Mouse (Mus musculus) right cerebral cortex, adult 2 months (tissue): ENCODE results near the gene Lgr6.

Experiments
- DNase-seq, 2 experiments: peaks; one replicate each; pipeline ENCODE4 v3.0.0; 2021 to 2022; ENCODE audit warnings: low spot score in 2 of 2

Lgr6 gene

DNA sequence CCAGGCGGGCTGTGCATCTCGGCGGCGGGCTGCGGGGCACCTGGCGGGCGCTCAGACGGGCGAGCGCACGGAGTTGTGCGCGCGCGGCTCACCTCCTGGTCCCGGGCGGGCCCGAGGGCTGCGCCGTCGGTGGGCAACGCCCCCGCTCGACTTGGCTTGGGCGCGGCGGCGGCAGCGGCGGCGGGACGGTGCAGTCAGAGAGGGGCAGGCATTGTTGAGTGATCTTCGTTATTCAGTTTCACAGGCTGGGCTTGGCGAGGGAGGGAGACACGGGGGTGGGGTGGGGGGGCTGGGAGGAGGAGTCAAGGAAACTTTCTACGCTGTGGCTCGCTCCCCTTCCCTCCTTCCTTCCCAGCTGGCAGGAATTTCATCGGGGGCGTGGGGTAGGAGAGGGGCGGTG, at the start of gene Lgr6:
TSS of gene Lgr6 (minus strand) at position 153 of the 400 bp plus-strand sequence.
- no peak for DNase-seq

DNA sequence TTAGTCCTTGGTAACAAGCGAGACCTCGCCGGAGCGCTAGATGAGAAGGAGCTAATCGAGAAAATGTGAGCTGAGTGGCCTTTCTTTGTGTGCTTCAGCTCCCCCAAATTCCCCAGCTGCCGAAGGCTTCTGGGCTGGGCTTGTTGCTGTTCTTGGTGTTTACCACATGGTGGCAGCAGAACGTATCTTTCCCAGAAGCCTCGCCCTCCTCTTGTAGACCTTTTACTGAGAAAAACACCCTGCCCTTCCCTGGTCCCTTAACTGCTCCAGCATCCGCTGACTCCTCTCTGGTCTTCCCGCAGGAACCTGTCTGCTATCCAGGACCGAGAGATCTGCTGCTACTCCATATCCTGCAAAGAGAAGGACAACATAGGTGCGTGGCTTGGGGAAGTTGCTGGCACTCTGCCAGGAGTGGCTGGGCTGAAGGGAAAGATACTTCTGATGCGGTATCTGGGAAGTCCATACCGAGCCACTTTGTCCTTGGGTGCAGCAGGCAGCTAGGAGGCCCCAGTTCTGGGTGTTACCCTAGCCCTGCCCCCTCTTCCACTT, 49.4 kb upstream of the Lgr6 start:
- peak; percentile 84 to 87 for DNase-seq

DNA sequence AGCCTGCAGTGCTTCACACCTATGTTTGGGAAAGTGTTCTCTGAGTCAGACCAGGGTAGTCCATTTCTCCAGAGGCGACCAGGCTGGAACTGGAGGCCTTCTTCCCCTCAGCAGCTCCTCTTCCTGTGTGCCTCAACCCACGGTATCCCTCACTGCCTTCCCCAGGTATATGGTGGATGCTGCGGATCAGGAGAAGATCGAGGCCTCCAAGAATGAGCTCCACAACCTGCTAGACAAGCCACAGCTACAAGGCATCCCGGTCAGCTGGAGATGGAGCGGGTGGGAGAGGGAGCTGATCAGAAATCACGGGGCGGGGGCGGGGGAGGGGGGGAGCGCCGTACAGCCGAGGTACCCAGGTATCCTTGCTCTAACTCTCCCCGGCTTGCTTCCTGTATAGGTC, 48.9 kb upstream of the Lgr6 start:
- DNase-seq = no peak

DNA sequence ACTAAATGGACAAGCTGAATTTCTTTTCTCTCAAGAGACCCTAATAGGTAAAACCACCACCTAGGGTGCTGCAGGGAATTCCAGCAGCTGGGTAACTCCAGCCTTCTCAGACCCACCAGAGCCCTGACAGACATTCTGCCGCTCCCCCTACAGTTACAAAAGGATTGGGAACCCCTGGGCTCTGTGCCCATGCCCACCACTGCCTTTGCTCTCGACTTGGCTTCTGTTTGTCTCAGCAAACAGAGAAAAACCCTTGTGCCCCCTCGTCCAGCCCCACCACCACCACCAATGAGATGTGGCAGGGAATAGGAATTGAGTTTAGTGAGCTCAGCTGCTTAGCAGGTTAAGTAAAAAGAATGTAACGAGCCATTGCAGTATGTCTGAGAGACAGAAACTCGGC, 43.9 kb upstream of the Lgr6 start:
- DNase-seq = no peak

DNA sequence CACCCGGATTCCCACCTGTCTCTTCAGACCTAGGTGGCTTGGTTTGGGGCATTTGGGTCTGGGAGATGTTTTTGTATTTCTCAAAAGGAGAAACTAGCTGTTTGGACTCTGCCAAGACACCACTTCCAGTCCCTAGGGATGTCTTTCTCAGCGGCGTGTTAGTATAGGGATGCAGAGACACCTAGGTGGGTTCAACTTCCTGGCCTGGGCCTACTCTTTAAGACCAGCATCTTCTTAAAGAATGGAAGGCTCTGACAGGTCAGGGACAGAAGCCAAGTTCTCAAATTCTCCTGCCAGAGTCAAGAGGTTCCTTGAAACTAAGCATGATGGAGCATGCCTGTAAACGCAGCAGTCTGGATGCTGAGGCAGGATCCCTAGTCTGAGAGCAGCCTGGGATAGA, 43.4 kb upstream of the Lgr6 start:
- DNase-seq = no peak

DNA sequence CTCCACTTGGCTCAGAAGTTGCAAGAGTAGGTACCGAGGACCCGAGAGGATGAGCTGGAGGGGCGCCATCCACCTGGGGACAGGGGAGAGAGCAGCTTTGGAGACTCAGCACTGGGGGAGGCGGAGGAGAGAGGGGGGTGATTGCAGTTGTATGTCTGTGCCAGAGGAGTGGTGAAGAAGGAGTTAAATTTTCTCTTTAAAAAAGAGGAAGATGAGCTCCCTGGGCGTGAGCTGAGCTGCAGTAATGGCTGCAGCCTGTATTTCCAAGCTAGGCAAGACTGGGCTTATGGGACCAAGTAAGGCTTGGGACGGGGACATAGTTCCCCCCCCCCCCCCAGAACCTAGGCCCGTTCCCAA, 42.6 kb upstream of the Lgr6 start:
- no peak for DNase-seq

DNA sequence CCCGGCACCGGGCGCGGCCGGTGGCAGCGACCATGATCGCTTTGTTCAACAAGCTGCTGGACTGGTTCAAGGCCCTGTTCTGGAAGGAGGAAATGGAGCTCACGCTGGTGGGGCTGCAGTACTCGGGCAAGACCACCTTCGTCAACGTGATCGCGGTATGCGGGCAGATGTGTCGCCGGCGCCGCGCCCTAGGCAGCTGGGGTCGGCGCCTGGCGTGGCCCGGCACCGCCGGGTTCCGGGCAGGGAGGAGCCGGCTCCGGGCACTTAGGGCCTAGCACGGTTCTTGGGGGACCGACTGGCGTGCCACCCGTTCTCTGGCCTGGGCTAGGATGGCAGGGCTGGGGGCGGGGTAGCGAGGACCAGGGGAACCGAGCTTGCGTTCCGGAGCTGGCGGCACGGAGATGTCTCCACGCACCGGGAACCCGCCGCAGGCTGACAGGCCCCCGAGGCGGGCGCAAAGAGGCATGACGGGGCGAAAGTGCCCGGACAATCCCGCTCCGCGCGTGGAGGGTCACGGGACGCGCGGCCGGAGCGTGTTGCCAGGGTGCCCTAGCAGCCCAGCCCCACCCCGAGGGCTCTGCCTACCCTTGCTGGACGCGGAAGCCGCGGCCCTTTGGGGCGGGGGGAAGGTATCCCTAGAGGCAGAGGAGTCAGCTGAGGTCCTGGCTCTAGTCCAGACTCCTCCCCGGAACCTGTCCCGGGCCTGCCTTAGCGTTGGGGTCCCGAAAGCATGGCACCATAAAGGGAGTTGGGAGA, 42.0 kb upstream of the Lgr6 start:
- DNase-seq = peak; percentile 64 to 82

DNA sequence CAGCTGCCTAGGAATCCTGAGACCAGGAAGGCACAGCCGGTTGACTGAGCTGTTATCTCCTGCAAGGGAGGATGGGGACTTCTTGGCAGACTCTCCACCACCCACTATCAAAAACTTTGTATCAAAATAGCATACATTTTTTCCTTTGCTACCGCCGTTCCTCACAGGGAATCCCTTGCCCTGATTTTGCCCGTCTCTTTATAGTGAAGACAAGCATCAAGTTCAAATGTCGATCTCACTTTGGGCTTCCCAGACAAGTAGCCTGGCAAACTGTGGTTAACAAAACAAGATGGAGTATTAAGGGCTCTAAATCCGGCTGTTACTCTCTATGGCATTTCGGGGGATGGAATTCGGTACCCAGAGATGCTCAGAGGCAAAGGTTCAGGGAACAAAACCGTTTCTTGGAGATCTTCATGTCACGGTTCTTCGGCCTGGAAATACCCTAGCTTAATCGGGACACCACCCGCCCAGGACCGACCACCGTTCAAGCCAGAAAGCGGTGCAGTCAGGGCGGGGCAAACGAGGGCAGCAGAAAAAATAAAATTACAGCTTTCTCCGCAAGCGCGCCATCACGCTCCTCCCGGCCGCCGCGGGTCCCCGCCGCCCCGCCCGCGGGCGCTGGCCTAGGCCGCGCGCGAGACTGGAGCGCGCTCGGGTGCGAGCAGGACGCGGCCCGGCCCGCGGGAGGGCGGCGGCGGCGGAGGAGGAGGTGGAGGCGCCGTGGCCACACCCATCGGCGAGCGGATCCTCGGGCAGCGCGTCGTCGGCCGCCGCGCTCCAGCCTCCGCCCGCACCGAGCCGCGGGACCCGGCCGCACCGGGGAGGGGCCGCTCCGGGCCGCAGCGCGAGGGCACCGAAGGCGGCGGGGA, 41.2 kb upstream of the Lgr6 start, which contains the start of gene Arl8a:
TSS of gene Arl8a (plus strand) at position 748 of the 869 bp plus-strand sequence.
- peak; percentile 77 to 79 for DNase-seq

DNA sequence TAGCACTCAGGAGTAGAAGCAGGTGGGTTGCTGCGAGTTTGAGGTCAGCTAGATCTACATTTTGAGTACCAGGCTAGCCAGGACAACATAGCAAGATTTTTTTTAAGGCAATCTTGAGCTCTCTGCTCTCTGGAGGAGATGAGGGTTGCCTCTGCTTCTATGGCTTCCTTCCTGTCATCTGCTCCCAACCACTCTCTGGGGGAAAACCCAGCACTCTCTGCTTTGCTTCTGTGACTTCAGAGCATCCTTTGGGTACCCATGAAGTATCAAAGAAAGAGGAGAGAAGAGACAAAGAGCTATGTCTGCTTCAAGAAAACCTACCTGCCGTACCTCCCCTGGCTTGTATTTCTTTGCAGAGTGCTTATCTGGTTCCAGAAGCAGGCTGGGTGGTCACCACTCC, 38.9 kb upstream of the Lgr6 start:
- DNase-seq = no peak

DNA sequence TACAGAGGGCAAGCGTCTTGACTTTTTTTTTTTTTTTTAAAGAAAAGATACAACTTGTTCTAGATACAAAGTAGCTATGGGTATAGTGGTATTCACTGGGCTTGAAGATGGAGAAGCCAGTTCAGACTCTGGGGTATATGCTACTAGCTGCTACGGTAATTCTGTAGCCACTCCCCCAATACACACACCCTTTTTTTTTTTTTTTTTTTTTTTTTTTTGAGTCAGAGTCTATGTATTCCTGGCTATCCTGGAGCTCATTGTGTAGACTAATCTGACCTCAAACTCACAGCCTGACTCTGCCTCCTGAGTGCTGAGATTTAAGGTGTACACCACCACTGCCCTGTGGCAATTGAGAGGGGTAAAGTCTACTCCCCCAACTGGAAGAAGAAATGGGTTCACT, 37.4 kb upstream of the Lgr6 start:
- DNase-seq = no peak

DNA sequence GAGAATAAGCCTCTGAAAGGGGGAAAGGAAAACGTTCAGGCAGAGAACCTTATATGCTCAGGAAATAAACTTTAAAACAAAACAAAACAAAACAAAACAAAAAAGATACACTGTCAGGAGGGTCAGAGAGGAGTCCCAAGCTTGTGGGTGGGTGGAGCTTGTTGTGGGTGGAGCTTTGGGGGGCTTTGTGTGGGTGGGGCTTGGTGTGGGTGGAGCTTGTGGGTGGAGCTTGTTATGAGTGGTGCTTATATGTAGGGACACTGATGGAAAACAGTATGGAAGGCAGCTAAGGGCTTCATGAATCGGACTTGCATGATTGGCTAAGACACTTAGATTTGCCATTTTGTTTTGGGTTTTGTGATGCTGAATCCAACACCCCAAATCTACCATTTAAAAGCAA, 34.8 kb upstream of the Lgr6 start:
- no peak for DNase-seq

DNA sequence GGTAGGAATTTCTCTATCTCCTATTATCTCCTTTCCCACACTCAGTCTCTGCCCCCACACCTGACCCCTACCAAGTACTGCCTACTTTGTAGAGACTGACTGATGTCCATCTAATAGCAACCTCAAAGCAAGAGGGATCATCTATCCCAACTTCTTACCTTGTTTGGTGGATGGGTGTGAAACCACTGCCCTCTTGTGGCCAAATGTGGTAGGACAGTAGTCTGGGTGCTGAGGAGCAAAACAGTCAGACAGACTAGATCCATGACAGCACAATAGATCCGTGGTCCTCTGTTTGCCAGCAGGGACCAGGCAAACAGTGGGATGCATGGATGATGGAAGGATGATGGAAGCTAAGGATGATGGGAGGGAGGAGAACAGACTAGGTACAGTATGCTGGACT, 31.4 kb upstream of the Lgr6 start:
- peak; percentile 74 to 82 for DNase-seq

DNA sequence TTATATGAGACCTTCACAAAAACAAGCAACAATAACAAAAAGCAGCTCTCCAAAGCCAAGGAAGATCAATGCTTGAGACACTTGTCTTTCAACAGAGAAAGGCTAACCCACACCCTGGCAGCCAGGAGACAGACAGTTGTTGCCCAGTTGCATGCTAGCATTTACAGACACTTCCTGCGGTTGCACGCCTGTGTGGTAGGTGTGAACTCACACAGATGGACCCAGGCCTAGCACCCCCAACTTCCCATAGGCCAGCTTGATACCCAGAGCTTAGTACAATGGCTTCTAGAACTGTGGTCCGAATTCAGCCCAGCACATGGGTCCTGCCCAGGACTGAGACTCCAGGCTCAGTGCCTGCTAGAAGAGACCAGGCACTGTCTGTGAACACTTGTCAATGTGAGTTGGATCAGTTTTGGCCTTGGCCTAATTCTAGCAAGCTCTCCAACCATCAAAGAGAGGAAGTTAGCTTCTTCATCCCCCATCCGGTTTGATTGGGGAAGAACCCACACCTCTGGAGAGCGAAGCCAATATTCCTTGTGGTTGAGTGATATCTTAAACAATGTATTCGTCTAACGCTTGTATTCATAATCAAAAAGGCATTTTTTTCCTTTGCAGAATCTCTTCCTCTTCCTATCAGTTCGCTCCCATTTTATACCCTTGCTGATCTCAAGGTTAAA, 30.2 kb upstream of the Lgr6 start:
- DNase-seq = no peak

DNA sequence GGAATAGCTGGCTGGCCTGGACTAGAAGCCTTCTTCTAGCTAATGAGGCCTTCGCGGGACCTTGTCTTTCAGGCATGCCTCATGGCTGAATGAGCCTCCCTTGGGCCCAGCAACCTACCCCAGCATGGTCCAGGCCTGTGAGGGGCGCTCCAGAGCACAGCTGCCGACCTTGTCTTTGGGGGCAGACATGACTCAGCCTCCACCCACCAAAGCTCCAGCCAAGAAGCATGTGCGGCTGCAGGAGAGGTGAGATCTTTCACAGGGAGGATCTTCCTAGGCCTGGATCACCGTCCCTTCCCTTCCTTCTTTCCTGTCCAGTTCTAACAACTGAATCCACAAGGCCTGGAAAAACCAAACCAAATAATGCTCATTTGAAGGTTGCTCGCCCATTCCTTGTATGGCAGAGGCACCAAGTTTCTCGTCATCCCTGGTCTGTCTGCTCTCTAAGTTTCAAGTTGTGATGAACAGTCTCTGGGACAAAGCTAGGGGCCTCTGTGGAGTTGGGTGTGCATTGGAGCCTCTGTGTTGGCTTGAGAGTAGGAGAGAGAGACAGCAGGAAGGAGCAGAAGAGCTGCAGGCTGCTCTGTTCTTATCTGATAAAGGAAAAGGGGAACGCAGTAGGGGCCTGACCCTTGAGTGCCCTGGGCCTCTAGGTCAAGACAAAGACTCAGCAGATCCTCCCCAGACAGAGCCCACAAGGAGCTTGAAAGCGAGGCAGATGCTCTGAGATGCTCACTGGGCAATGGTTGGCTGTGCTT, 28.8 kb upstream of the Lgr6 start:
- DNase-seq = no peak

DNA sequence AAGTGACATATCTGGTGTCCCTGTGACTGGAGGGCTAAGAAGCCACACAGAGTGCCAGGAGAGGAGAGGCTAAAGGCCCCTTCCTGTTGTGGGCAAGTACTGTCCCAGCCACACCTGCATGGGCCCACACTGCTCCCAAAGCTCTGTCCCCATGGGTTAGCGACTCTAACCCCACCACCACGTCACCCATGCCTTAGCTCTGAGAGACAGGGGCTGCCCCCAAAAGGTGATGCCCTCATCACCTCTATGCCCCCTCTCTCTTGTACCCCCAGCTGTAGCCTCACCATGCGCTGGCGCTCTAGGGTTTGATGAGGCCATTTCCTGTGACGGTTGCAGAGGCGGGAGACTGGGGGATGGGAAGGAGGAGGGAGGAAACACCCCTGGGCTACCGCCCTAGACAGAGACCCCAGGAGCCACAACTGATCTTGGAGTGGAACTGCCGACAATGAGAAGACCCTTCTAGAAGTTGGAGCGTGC, 27.9 kb upstream of the Lgr6 start:
- DNase-seq = no peak

DNA sequence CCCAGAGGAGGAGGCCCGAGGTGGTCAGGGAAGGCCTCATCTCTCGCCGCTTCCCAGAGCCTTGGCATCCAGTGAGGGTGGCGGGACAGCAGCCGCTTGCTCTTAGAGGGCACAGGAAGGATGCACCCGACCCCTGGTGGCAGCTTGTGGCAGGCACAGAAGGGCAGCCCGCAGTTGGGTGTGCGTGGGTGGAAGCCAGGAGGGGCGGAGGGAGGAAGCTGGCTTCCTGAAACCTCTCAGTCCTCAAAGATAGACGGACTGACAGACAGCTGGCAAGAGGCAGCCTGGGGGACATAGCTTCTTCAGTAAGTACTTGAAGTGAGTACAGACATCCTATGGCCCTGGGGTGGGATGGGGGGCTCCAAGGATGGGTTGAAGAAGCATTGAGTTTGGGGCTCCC, 27.4 kb upstream of the Lgr6 start, which contains the start of gene Ptpn7:
TSS of gene Ptpn7 (plus strand) at position 228 of the 400 bp plus-strand sequence.
- DNase-seq = no peak

DNA sequence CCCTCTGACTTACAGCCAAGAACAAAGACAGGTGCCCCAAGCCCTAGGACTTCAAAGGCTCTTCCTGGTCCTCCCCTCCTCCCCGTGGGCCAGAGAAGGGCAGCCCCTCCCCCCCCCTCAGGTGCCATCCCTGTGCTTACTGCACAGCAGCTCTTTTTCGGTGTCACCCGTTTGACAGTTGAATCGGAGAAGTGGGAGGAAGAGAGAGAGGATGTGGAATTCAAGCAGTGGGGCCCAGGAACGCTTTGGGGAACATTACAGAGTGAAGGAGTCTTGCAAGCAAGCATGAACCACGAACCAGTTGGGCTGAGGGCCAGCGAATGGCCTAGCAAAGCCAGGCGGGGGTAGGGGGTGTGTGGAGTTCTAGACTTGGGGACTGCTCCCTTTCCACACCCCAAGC, 26.5 kb upstream of the Lgr6 start:
- DNase-seq = no peak

DNA sequence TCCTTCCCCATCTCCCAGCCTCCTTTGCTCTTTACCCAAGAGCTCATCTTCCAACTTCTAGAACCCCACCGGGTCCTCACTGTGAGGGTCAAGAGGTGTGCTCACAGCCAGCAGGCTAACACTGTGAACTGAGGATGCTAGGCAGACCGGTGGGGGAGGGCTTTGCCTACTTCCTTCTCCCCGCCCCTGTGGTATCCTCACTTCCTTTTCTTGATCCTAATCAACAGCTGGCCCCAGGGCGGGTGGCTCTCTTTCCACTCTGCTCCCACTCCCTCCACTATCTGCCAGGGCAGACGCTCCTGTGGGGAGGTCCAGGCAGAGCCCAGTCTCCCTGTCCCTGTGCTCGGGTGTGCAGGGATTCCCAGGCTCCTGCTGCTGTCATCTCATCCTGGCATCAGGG, 26.0 kb upstream of the Lgr6 start:
- no peak for DNase-seq

DNA sequence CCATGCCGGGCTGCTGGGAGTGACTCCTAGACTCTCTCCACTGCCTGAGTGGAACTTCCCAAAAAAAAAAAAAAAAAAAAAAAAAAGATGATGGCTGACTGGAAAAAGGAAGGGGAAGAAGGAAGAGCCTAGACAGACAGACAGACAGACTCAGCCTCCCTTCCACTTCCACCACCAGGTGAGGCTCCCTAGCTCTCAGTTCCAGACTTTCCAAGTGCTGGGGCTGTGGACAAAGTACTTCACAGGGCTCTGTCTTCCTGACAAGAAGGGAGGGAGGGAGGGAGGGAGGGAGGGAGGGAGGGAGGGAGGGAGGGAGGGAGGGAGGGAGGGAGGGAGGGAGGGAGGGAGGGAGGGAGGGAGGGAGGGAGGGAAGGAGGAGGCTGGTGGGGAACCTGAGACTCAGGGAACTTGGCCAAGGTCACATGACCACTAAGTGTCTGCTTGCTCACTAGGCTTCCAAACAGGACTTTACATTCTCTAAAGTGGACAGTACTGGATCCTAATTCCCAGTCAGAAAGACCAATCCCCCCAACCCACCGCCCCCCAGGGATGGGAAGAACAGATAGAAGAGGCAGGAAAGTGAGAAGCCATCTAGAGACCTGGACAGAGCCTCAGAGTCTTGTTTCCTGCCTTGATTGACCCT, 25.4 kb upstream of the Lgr6 start:
- no peak for DNase-seq

DNA sequence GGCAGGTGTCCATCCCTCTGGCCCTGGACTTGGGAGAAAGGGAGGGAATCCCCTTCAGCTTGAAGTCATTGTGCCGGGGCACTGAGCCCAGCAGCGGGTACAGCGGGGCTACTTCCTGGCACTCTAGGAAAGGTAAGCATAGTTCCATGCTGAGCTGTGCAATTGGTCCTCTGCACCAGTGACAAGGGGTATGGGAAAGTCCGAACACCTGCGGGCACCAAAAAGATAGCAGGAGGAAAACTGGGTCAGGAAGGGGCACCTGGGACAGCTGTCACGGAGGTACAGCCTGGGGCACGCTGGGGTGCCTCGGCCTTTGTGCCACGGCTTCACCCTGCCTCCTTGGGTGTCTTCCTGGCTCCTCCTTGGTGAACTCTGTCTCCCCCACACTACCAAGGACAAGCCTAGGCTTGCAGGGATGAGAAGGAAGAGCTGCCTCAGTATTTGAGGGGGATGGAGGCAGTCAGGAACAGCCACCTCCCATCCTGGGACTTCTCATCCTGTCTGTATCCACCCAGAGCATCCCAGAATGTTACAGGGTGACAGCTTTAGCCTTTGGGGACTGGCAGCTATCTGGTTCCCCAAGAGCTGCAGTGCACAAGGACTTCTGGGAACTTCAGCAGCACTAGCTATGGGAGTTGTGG, 24.6 kb upstream of the Lgr6 start:
- no peak for DNase-seq
